Mouse (Mus musculus) heart, embryonic 14.5 days (tissue): Measurements from ENCODE around the gene Rapgef2. TPM values are rescaled to one million over a fixed set of nuclear protein-coding genes. Genes with fewer than 3 reads are reported as not detected.
A peak's percentile ranks its signal among the peaks of the same experiment; 100 is the strongest.

Source experiments
- ATAC-seq: fragments of 200-750 bp; cut with Nextera tagmentation; 2 replicates; pipeline ENCODE4 v1.8.0; 2017; ENCODE audit warnings: low read depth, moderate TSS enrichment; ENCODE audit not compliant: insufficient number of reproducible peaks, insufficient read depth, low FRiP score
- H3K27ac ChIP-seq, 2 experiments: fragments of 200-500 bp in 1 of 2; fragments of 300-500 bp in 1 of 2; sonication (generic) in 1 of 2; replicated peaks in 1 of 2; 2 replicates each; pipeline ENCODE4 v1.5.1; 2012 to 2014; ENCODE audit warnings: low read depth in 2 of 2, low read length in 2 of 2, control low read depth in 1 of 2, mild to moderate bottlenecking in 1 of 2, mixed read lengths in 1 of 2; ENCODE audit not compliant: control insufficient read depth in 1 of 2, insufficient read depth in 1 of 2
- H3K27me3 ChIP-seq: fragments of 300-500 bp; sonication (generic); 2 replicates; pipeline ENCODE4 v1.6.1; 2014; ENCODE audit warnings: mild to moderate bottlenecking, low read length, control low read depth; ENCODE audit not compliant: control insufficient read depth, insufficient read depth
- H3K36me3 ChIP-seq: fragments of 300-500 bp; sonication (generic); 2 replicates; pipeline ENCODE4 v1.6.1; 2014; ENCODE audit warnings: mild to moderate bottlenecking, control low read depth, low read length, mixed read lengths; ENCODE audit not compliant: control insufficient read depth, insufficient read depth
- H3K4me1 ChIP-seq, 2 experiments: fragments of 200-500 bp in 1 of 2; fragments of 300-500 bp in 1 of 2; sonication (generic) in 1 of 2; 2 replicates each; pipeline ENCODE4 v1.6.1; 2012 to 2014; ENCODE audit warnings: low read length in 2 of 2, control low read depth in 1 of 2, mixed read lengths in 1 of 2; ENCODE audit not compliant: control insufficient read depth in 2 of 2, insufficient read depth in 2 of 2
- H3K4me2 ChIP-seq: fragments of 300-500 bp; sonication (generic); 2 replicates; pipeline ENCODE4 v1.6.1; 2014; ENCODE audit warnings: mild to moderate bottlenecking, low read length
- H3K4me3 ChIP-seq, 2 experiments: fragments of 200-500 bp in 1 of 2; fragments of 300-500 bp in 1 of 2; sonication (generic) in 1 of 2; 2 replicates each; pipeline ENCODE4 v1.5.1; 2012 to 2014; ENCODE audit warnings: low read length in 2 of 2, mild to moderate bottlenecking in 2 of 2, control low read depth in 1 of 2, low read depth in 1 of 2, moderate library complexity in 1 of 2; ENCODE audit not compliant: control insufficient read depth in 1 of 2, insufficient read depth in 1 of 2
- H3K9ac ChIP-seq: fragments of 300-500 bp; sonication (generic); 2 replicates; pipeline ENCODE4 v1.6.1; 2014; ENCODE audit warnings: mild to moderate bottlenecking, low read length
- H3K9me3 ChIP-seq: fragments of 300-500 bp; sonication (generic); 2 replicates; pipeline ENCODE4 v1.6.1; 2016; ENCODE audit warnings: low read length, control low read depth; ENCODE audit not compliant: control insufficient read depth
- WGBS: fragments of 180-500 bp; shearing (Covaris S2); extraction: QIAGEN DNeasy Blood & Tissue Kit; methylation state at CpG from one replicate; pipeline ENCODE4 v1.1.7; 2014; 5-methylcytosine and 5-hydroxymethylcytosine counted together
- polyA plus RNA-seq: library from polyadenylated mRNA; unstranded; fragments of >200 nt; fragmentation: Nextera tagmentation; extraction: Ambion mirVana; gene quantifications from 2 replicates; pipeline ENCODE4 v1.2.1, GENCODE M21; 2014

Rapgef2 gene
- polyA plus RNA-seq, 1 experiment from 2014 or later: 7.3 TPM

DNA sequence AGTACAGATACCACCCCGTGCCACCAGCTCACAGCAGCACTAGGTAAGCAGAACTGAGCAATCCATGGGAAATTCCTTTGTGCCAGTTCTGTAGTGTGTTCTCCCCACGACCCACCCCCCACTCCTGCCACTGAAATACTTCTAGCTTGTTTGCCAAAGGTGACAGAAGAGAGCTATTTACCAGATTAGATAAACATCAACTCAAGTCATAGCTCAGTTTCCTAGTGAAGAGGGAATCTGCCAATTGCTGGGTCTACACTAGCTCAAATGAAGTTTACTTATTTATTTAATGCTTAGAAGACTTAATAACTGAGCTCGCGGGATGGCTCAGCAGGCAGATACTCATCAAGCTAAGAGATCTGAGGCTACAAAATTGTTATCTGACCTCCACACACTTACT lies 200.0 kb downstream of the Rapgef2 start:
- WGBS: 75% methylated on average over 4 of the region's 4 CpGs
- Histone ChIP-seq H3K9ac (no peak overlapping the region), H3K27me3 (no peaks in the 10 kb centered on the region), H3K9me3 (no peaks in the 10 kb centered on the region), H3K27ac (no peak overlapping the region), H3K36me3 (peaks cover 98% of the 10 kb centered on the region), H3K4me2 (no peak overlapping the region), H3K4me1 (no peaks in the 10 kb centered on the region), H3K4me3 (no peak overlapping the region)
- ATAC-seq: no peak

DNA sequence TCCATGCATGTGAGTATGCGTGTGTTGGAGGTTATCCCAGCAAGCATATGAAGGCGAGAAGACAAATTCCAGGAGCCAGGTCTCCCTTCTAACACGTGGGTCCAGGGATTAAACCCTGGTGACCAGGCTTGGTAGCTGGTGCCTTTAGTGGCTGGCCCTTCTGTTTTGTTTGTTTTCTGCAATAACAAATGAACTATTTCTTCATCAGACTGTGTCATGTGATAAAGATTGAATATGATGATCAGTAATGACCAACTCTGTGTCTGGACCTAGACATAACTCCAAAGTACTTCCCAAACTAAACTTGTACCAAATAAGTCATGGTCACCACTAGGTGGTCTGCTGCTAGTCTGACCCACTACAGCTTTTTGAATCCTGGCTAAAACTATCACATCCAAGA lies 202.4 kb downstream of the Rapgef2 start:
- 94% methylated on average over 3 of the region's 3 CpGs for WGBS
- peaks cover 96% of the 10 kb centered on the region for H3K36me3 ChIP-seq
- H3K9me3 ChIP-seq: no peaks in the 10 kb centered on the region
- no peak overlapping the region for H3K4me2 ChIP-seq
- no peaks in the 10 kb centered on the region for H3K27me3 ChIP-seq
- H3K9ac ChIP-seq: no peak overlapping the region
- H3K4me1 ChIP-seq: no peaks in the 10 kb centered on the region
- no peak overlapping the region for H3K27ac ChIP-seq
- no peak for ATAC-seq
- no peak overlapping the region for H3K4me3 ChIP-seq

- H3K27ac ChIP-seq: no peak overlapping the region
- WGBS: 94% methylated on average over 10 of the region's 10 CpGs
These were observed 203.3 kb downstream of the Rapgef2 start for GRCm38 (mm10) chr3:79083030-79083429.

DNA sequence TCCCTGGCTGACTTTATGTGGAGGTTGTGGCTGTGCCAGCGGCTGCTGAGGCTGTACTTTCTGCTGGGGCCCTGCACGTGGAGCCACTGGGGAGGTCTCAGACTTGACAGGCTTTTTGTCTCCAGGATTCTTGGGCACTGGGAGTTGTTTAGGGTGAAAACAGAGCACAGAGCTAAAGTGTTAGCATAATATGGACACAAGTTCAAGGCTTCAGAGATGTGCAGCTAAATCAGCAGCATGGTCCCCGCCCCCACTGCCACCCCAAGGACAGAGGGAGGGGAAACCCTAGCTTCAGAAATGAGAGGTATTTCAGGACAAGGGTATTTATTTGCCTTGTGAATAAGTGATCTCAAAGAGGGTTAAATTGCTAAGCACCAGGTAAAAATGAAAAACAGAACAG lies 207.2 kb downstream of the Rapgef2 start:
- Histone ChIP-seq H3K9ac (no peak overlapping the region), H3K9me3 (no peaks in the 10 kb centered on the region), H3K27me3 (no peaks in the 10 kb centered on the region), H3K36me3 (peaks cover 66% of the 10 kb centered on the region), H3K27ac (no peak overlapping the region), H3K4me2 (no peak overlapping the region), H3K4me3 (no peak overlapping the region), H3K4me1 (no peaks in the 10 kb centered on the region)
- no peak for ATAC-seq
- 88% methylated on average over 3 of the region's 3 CpGs for WGBS

More at GRCm38 (mm10) chr3:79083030-79083429, 203.3 kb downstream of the Rapgef2 start:
- ATAC-seq: no peak
- H3K4me3 ChIP-seq: no peak overlapping the region
- H3K4me1 ChIP-seq: no peaks in the 10 kb centered on the region
- no peak overlapping the region for H3K9ac ChIP-seq
- no peak overlapping the region for H3K4me2 ChIP-seq
- H3K9me3 ChIP-seq: no peaks in the 10 kb centered on the region
- peaks cover 96% of the 10 kb centered on the region for H3K36me3 ChIP-seq
- no peaks in the 10 kb centered on the region for H3K27me3 ChIP-seq

DNA sequence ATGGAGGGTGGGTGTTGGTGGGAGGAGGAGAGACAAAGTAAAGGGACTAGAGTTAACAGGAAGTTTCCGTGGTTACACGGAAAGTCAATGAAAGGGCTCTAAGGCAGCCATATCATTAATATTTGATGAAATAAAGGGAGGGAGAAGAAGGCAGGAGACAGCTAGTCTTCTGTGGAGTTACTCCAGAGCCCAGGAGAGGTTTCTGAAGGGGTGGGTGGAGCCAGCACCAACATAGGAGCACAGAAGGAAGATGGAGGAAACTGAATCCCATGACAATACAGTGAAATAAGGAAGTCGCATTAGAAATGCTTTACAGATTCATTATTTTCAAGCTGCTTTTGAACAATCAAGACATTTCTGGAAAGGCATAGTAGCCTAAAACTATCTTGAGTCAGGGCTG lies 211.3 kb downstream of the Rapgef2 start:
- peaks cover 0 to 10% of the 10 kb centered on the region in 2 experiments; a peak in 2 of 4 replicates for H3K4me1 ChIP-seq
- no peaks in the 10 kb centered on the region for H3K9me3 ChIP-seq
- no peak overlapping the region for H3K9ac ChIP-seq
- ATAC-seq: no peak
- WGBS: 90% methylated on average over 3 of the region's 3 CpGs
- no peak overlapping the region for H3K27ac ChIP-seq
- H3K4me3 ChIP-seq: no peak overlapping the region
- no peak overlapping the region for H3K4me2 ChIP-seq
- peaks cover 42% of the 10 kb centered on the region for H3K36me3 ChIP-seq
- H3K27me3 ChIP-seq: no peaks in the 10 kb centered on the region

DNA sequence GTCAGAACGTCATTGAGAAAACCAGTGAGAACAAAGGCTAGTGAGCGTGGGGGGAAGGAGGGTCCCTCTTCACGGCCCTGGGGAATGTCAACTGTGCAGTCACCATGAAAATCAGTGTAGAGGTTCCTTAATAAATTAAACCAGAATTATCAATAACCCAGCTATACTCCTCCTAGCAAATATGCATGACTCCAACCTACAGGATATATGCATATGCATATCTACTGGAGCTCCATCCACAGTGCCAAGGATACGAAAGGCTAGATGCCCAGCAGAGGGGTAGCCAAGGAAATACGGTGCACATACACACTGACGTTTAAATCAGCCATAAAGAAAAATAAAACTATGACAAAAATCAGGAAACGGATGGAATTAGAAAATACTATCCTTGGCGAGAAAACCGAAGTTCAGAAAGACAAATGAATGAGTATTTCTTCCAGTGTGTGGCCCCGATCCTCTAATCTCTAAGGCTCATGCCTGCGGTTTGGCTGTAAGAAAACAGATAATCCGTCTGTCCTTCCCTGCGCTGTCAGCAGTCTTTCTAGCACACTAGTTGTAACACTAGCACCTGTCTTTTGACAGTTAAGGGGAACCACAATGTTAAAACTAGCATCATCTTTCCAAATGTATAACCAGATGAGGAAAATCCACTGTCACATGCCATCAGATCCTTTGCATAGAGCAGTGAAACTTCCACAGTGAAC lies 212.6 kb downstream of the Rapgef2 start:
- Histone ChIP-seq H3K9ac (no peak overlapping the region), H3K4me1 (peaks cover 0 to 10% of the 10 kb centered on the region in 2 experiments; a peak in 2 of 4 replicates), H3K27ac (no peak overlapping the region), H3K9me3 (no peaks in the 10 kb centered on the region), H3K4me2 (no peak overlapping the region), H3K36me3 (peaks cover 43% of the 10 kb centered on the region), H3K4me3 (no peak overlapping the region), H3K27me3 (no peaks in the 10 kb centered on the region)
- WGBS: 80% methylated on average over 13 of the region's 13 CpGs
- no peak for ATAC-seq

- Histone ChIP-seq H3K9me3 (no peaks in the 10 kb centered on the region), H3K27ac (peak overlapping the region; percentile 73 to 84), H3K4me2 (peak overlapping the region; percentile 55), H3K9ac (peak overlapping the region; percentile 55), H3K36me3 (peaks cover 52% of the 10 kb centered on the region), H3K4me1 (peaks cover 0 to 10% of the 10 kb centered on the region in 2 experiments; a peak in 2 of 4 replicates), H3K4me3 (peak overlapping the region; percentile 17 to 18; a peak in 3 of 4 replicates), H3K27me3 (no peaks in the 10 kb centered on the region)
- 3% methylated on average over 5 of the region's 7 CpGs for WGBS
- ATAC-seq: no peak
These were observed 214.8 kb downstream of the Rapgef2 start for GRCm38 (mm10) chr3:79071561-79071960.

DNA sequence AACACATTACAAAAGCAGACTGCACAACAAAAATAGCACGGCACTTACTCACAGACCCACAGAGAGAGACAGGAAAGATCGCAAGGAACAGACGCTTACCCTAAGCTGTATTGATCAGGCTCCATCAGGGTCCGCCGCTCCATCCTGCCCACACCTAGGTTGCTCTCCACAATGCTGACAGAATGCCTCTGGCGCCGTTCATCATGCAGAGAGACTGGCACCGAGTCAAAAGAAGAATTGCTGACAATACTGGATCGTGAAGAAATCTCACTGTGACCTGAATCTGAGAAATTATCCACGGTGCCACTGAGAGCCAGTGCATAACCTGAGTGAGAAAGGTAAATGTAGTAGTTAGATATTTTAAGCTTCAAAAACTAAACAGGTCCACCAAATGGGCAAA lies 216.4 kb downstream of the Rapgef2 start:
- 90% methylated on average over 10 of the region's 10 CpGs for WGBS
- Histone ChIP-seq H3K27me3 (no peaks in the 10 kb centered on the region), H3K27ac (no peak overlapping the region), H3K9me3 (no peaks in the 10 kb centered on the region), H3K4me3 (no peak overlapping the region), H3K4me2 (no peak overlapping the region), H3K9ac (no peak overlapping the region), H3K4me1 (peaks cover 0 to 10% of the 10 kb centered on the region in 2 experiments; a peak in 2 of 4 replicates), H3K36me3 (peaks cover 67% of the 10 kb centered on the region)
- ATAC-seq: no peak
